Mouse (Mus musculus): ENCODE results near the gene Aph1c. TPM values are rescaled to one million over a fixed set of nuclear protein-coding genes. Genes with fewer than 3 reads are reported as not detected.
"Not testable (repeated sequence)": the region's sequence is repeated elsewhere in the genome, so short reads cannot be mapped to it uniquely, and the experiment has no call there.

Aph1c gene
- polyA plus RNA-seq, 1 experiment: 10.2 TPM

DNA sequence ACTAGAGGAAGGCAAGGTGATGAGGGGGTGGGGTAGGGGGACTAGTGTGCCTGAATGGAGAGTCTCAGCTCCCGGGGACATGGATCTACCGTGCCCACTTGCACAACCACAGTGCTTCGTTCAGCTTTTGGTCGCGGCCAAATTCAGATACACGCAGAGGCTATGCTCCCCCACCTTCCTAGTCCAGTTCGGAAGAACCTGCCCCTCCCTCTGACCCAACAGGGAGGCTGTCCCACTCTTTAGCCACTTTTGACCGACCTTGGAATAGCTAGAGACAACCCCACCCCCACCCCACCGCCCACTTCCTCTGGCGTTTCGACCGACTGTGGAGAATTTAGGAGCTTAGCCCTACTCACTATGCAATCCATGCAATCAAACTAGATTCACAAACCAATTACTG is 32.6 kb downstream of the Aph1c start:
- H3K27me3 ChIP-seq (ENCODE audit: control insufficient read depth, insufficient read depth, low read length): no peaks in the 10 kb centered on the region
- peaks cover 7% of the 10 kb centered on the region for H3K4me1 ChIP-seq (ENCODE audit: control insufficient read depth, insufficient read depth, low read length)
- TF ChIP-seq POLR2A (IDR thresholded peaks at IDR 0.05; ENCODE audit: control insufficient read depth, low read depth, low read length): no peak
- TF ChIP-seq CTCF (IDR thresholded peaks at IDR 0.05; ENCODE audit: control insufficient read depth, insufficient read depth, insufficient replicate concordance, low read depth, low read length): no peak
- H3K4me3 ChIP-seq (ENCODE audit: control insufficient read depth, low read depth, low read length): peak overlapping the region; percentile 88
- H3K36me3 ChIP-seq (ENCODE audit: control insufficient read depth, insufficient read depth, low read length): no peaks in the 10 kb centered on the region; the same call in 1 of the 2 replicates
- no peak overlapping the region for H3K27ac ChIP-seq (ENCODE audit: control insufficient read depth, insufficient read depth, low read depth, low read length)

- peak within 1 kb of the TSS; percentile 87 for H3K27ac ChIP-seq (ENCODE audit: control insufficient read depth, insufficient read depth, low read depth, low read length)
- H3K4me3 ChIP-seq (ENCODE audit: control insufficient read depth, low read depth, low read length): peak within 1 kb of the TSS; percentile 95
Observed at GRCm38 (mm10) chr9:66796739-66797138, 37.8 kb downstream of the Aph1c start, which contains the start of gene Gm10647. Gene Gm10647, plus strand, starts transcription at chr9:66797039.

DNA sequence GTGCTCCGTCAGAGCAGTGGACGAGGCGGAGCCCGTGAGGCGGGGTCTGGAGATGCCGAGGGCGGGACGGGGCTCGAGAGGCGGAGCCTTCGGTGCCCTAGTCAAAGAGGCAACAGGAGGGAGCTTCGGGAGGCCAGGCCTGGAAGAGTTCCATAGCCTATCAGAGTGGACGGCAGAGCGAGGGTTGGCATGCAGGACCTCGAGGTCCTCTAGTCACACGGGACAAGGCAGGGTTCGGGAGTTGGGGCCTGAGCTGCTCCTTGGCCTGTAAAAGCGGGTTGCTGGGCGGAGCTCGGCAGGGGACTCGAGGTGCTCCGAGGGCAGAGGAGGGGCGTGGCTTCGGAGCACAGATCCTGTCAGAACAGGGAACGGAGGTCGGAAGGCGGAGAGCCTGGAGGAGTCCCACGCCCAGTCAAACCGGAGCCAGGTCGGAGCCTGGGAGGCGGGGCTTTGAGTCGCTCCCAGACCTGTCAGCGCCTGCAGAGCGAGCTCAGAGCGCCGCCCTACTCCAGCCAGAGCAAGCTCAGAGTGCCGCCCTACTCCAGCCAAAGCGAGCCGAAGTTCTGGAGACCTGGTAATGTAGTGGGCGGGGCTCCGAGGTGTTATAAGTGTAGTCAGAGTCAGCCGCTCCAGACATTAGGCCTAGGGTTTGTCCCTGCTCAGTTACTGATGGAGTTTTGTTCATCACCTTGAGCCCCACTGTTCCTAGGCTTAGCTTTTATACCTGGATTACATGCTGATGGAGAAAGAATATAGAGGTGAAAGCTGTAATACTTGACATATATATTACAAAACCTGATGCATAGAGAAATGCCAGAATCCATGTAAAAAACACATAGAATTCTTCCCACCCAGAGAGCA is 38.8 kb downstream of the Aph1c start, which contains the start of gene Aph1b:
Gene Aph1b, minus strand, starts transcription at position 27 of the 861 bp plus-strand sequence.
- H3K27me3 ChIP-seq (ENCODE audit: control insufficient read depth, insufficient read depth, low read length): no peaks in the 10 kb centered on the region
- peak; percentile 49; the same call in 1 of the 2 replicates for TF ChIP-seq POLR2A (IDR thresholded peaks at IDR 0.05; ENCODE audit: control insufficient read depth, low read depth, low read length)
- 0 out of 2 replicates have a peak, but pooled peaks have one; percentile 8 for TF ChIP-seq CTCF (IDR thresholded peaks at IDR 0.05; ENCODE audit: control insufficient read depth, insufficient read depth, insufficient replicate concordance, low read depth, low read length)
- H3K36me3 ChIP-seq (ENCODE audit: control insufficient read depth, insufficient read depth, low read length): no peaks in the 10 kb centered on the region
- peak within 1 kb of the TSS; percentile 87 for H3K27ac ChIP-seq (ENCODE audit: control insufficient read depth, insufficient read depth, low read depth, low read length)
- H3K4me1 ChIP-seq (ENCODE audit: control insufficient read depth, insufficient read depth, low read length): peaks cover 13% of the 10 kb centered on the region
- peak within 1 kb of the TSS; percentile 95 for H3K4me3 ChIP-seq (ENCODE audit: control insufficient read depth, low read depth, low read length)

More at GRCm38 (mm10) chr9:66796739-66797138, 37.8 kb downstream of the Aph1c start, which contains the start of gene Gm10647:
- no peak for TF ChIP-seq POLR2A (IDR thresholded peaks at IDR 0.05; ENCODE audit: control insufficient read depth, low read depth, low read length)
- Histone ChIP-seq H3K4me1 (ENCODE audit: control insufficient read depth, insufficient read depth, low read length) (peaks cover 17% of the 10 kb centered on the region), H3K27me3 (ENCODE audit: control insufficient read depth, insufficient read depth, low read length) (no peaks in the 10 kb centered on the region), H3K36me3 (ENCODE audit: control insufficient read depth, insufficient read depth, low read length) (no peaks in the 10 kb centered on the region)

GRCm38 (mm10) chr9:66794629-66795463 is 39.7 kb downstream of the Aph1c start:
- Histone ChIP-seq H3K36me3 (ENCODE audit: control insufficient read depth, insufficient read depth, low read length) (no peaks in the 10 kb centered on the region), H3K27me3 (ENCODE audit: control insufficient read depth, insufficient read depth, low read length) (no peaks in the 10 kb centered on the region), H3K27ac (ENCODE audit: control insufficient read depth, insufficient read depth, low read depth, low read length) (peak overlapping the region; percentile 69), H3K4me1 (ENCODE audit: control insufficient read depth, insufficient read depth, low read length) (peaks cover 13% of the 10 kb centered on the region), H3K4me3 (ENCODE audit: control insufficient read depth, low read depth, low read length) (peak overlapping the region; percentile 95)
- TF ChIP-seq CTCF (IDR thresholded peaks at IDR 0.05; ENCODE audit: control insufficient read depth, insufficient read depth, insufficient replicate concordance, low read depth, low read length) (no peak), POLR2A (IDR thresholded peaks at IDR 0.05; ENCODE audit: control insufficient read depth, low read depth, low read length) (no peak; the same call in 1 of the 2 replicates)

- H3K36me3 ChIP-seq (ENCODE audit: control insufficient read depth, insufficient read depth, low read length): no peaks in the 10 kb centered on the region
- H3K4me1 ChIP-seq (ENCODE audit: control insufficient read depth, insufficient read depth, low read length): no peaks in the 10 kb centered on the region
- no peaks in the 10 kb centered on the region for H3K27me3 ChIP-seq (ENCODE audit: control insufficient read depth, insufficient read depth, low read length)
- H3K27ac ChIP-seq (ENCODE audit: control insufficient read depth, insufficient read depth, low read depth, low read length): no peak overlapping the region
- no peak overlapping the region for H3K4me3 ChIP-seq (ENCODE audit: control insufficient read depth, low read depth, low read length)
- no peak for TF ChIP-seq CTCF (IDR thresholded peaks at IDR 0.05; ENCODE audit: control insufficient read depth, insufficient read depth, insufficient replicate concordance, low read depth, low read length)
- TF ChIP-seq POLR2A (IDR thresholded peaks at IDR 0.05; ENCODE audit: control insufficient read depth, low read depth, low read length): no peak
Observed at GRCm38 (mm10) chr9:66787821-66788220, 46.7 kb downstream of the Aph1c start.

GRCm38 (mm10) chr9:66784552-66784951 is 50.0 kb downstream of the Aph1c start:
- not testable (repeated sequence) for H3K36me3 ChIP-seq (ENCODE audit: control insufficient read depth, insufficient read depth, low read length); H3K4me1 ChIP-seq (ENCODE audit: control insufficient read depth, insufficient read depth, low read length); H3K27ac ChIP-seq (ENCODE audit: control insufficient read depth, insufficient read depth, low read depth, low read length); H3K27me3 ChIP-seq (ENCODE audit: control insufficient read depth, insufficient read depth, low read length); H3K4me3 ChIP-seq (ENCODE audit: control insufficient read depth, low read depth, low read length)

GRCm38 (mm10) chr9:66770701-66771100 is 63.8 kb downstream of the Aph1c start:
- H3K4me3 ChIP-seq (ENCODE audit: control insufficient read depth, low read depth, low read length): no peak overlapping the region
- TF ChIP-seq CTCF (IDR thresholded peaks at IDR 0.05; ENCODE audit: control insufficient read depth, insufficient read depth, insufficient replicate concordance, low read depth, low read length): no peak
- H3K27ac ChIP-seq (ENCODE audit: control insufficient read depth, insufficient read depth, low read depth, low read length): no peak overlapping the region
- H3K27me3 ChIP-seq (ENCODE audit: control insufficient read depth, insufficient read depth, low read length): no peaks in the 10 kb centered on the region
- no peaks in the 10 kb centered on the region for H3K36me3 ChIP-seq (ENCODE audit: control insufficient read depth, insufficient read depth, low read length)
- no peaks in the 10 kb centered on the region for H3K4me1 ChIP-seq (ENCODE audit: control insufficient read depth, insufficient read depth, low read length)

Measured in testis, adult 2 months (tissue).